Mouse (Mus musculus): ENCODE data around the gene Rtn4.

Gene Rtn4

DNA sequence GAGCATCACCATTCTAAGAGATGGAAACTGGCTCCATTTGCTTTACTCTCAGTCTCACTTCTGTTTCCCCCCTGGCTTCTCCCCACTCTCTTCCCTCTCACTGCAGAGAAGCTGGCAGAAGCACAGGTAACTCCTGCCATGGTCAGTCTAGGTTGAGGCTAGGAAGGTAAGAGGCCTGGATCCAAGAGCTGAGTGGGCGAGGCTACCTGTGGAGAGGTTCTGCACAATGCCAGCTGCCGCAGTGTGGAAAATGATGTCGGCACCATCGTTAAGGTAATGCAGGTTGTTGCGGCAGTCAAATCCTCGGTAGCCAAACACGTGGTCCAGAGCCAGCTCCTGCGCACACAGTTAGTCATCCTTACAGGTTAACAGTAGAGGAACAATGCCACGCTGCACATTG is 68.6 kb downstream of the Rtn4 start:
- DNase-seq (ENCODE audit: extremely low spot score, low read depth, low spot score): no peak

DNA sequence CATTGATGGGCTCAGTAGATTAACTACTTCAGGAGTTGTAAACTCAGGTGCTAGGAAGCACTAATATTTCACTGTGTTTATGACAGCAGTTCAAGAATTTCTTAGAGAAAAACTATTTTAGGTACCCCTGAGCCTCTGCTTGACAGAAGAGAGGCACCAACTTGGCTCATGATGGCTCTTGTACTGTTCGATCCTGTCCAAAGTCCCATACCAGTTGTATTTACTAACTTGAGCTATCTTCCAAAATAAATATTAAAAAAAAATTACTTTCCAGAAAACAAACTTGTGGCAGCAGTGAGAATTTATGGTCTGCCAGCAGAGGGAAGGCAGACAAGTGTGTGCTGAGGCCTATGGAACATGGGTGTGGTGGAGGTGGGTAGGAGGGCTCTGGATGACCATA is 70.0 kb downstream of the Rtn4 start:
- no peak for DNase-seq (ENCODE audit: extremely low spot score, low read depth, low spot score)

DNA sequence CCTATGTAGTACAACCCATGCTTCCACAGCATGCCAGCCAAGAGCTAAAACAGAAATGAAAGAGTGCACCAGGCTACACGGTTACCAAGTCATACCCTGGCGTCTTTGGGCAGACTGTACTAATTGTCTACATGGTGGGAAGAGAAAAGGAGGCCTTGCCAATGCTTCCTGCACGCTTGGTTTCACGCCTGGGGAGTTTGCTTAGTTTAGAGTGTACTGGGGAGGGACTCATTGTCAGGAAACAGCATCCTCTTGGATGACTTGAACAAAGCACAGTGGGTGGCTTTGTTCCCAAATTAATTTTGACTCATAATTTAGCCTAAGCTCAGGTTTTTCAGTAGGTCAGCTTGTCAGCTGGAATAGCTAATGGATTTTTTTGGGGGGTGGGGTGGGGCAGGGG is 72.3 kb downstream of the Rtn4 start:
- DNase-seq (ENCODE audit: extremely low spot score, low read depth, low spot score): no peak

DNA sequence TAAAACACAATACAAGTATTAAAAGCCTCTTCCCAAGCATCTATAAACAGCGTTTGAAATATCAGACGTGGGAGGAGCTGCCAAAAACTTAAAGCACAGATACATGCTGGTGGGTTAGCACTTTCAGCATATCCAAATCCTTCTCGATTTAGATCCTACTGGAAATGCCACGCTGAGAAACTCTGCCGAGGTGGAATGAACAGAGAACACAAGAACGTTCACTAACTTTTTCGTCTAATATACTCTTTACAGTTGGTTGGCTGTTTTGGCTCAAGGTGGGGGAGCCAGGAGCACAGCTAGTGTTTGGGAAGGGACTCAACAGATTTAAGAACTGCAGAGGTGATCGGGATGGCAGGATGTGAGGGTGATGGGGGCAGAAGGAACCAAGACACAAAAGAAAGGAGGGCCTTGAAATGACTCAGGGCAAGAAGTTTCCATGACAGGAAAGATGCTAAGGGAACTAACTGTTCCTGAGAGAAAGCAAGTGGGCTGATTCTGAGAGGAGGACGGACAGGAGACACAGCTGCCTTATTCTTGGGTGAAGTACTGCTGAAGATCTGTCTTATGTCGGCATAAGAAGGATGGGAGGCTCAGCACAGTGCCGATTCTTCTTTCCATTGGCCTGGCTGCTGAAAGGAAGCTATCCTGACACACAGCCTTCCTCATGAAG is 73.7 kb downstream of the Rtn4 start:
- no peak for DNase-seq (ENCODE audit: extremely low spot score, low read depth, low spot score)

- no peak for DNase-seq (ENCODE audit: extremely low spot score, low read depth, low spot score)
These were observed 75.8 kb downstream of the Rtn4 start for GRCm38 (mm10) chr11:29768523-29768922.

GRCm38 (mm10) chr11:29770666-29771400 is 78.1 kb downstream of the Rtn4 start:
- no peak for DNase-seq (ENCODE audit: extremely low spot score, low read depth, low spot score)

DNA sequence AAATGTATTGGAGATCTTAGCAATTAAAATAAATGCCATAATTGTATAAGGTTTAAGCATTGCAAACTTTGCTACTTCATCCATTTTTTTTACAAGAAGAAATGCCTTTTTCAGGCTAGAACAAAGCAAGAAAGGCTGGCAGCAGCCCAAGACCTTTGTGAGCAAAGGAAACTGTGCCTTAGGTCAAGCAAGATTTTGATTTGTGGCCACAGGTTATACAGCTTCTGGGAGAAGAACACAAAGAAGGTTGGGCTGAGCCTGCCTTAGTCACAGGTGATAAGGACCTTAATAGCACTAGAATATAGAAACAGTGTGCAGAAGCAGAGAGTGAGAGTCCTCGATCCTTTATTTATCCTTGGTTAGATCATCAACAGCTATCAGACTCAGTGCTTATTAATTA is 79.5 kb downstream of the Rtn4 start:
- DNase-seq (ENCODE audit: extremely low spot score, low read depth, low spot score): no peak

- no peak for DNase-seq (ENCODE audit: extremely low spot score, low read depth, low spot score)
These were observed 81.5 kb downstream of the Rtn4 start for GRCm38 (mm10) chr11:29774296-29774695.

DNA sequence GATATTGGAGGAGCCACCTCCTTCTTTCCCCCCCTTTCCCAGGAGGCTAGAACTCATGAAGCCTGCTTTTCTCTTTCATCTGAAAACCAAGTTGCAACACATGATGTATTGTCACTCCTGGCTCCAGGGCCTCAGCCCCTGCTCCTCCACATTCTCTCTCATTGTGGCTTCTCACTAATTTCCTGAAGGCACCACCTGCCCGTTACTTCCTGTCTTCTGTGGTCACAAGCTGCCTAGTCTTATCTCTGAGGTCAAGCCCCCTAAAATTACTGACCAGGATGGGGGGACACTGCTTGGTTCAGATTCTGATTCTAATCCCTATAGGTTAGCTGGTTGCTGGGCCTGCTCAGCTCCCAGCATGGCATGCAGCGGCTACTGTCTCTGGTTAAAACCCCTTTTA is 82.0 kb downstream of the Rtn4 start:
- no peak for DNase-seq (ENCODE audit: extremely low spot score, low read depth, low spot score)

- DNase-seq (ENCODE audit: extremely low spot score, low read depth, low spot score): no peak
These were observed 85.2 kb downstream of the Rtn4 start for GRCm38 (mm10) chr11:29777964-29778363.

- no peak for DNase-seq (ENCODE audit: extremely low spot score, low read depth, low spot score)
These were observed 86.2 kb downstream of the Rtn4 start for GRCm38 (mm10) chr11:29778936-29779335.

DNA sequence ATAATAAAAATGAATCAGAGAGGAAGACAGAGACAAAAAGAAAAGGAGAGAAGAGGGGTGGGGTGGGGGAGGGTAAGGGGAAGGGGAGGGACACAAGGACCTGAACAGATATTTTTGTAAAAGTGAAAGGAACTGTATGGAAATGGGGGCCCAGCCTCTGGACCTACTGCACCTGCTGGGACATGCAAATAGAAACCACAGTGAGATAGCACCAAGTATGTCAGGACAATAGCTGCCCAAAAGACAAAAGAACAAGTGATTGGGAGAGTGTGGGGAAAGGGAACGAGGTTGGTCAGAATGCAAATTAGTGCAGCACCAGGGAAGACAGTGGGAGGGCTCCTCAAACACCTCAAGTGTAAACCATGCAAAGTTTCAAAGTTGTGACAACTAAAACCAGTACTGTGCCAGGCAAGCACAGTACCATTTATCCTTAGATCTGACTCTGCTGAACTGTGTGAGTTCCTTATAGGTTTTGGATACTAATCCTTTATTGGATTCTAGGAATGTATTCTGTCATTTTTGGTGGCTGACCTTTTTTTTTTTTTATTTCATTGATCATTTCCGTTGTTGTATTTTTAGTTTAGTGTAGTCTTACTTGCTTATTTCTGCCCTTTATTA is 86.8 kb downstream of the Rtn4 start:
- DNase-seq (ENCODE audit: extremely low spot score, low read depth, low spot score): no peak

DNA sequence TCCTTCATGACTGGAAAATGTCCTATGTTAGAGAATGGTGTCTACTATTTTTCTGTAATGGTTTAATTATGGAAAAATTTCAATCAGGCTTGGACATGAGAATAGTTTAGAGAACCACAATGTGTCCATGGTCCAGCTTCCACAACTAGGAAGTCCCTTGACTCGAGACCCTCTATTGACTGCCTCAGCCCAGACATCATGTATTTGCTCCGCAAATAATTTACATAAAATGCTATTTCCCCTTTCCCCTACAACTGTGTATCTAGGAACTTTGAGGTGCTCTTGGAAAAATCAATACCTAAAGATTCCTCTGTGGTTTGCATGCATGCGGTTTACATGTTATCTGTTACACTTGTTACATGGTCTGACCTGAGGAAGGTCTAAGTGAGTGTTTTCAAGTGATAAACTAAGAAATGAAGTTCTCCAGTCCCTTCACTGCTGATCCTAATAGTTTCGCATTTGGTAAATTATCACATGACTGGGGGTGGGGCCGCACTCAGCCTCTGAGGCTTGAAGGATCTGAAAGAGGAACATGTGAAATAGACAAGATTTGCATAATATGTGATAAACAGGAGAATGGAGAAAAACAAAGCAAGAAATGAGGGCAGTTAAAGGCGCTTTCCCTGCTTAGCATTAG is 94.0 kb downstream of the Rtn4 start:
- no peak for DNase-seq (ENCODE audit: extremely low spot score, low read depth, low spot score)

DNA sequence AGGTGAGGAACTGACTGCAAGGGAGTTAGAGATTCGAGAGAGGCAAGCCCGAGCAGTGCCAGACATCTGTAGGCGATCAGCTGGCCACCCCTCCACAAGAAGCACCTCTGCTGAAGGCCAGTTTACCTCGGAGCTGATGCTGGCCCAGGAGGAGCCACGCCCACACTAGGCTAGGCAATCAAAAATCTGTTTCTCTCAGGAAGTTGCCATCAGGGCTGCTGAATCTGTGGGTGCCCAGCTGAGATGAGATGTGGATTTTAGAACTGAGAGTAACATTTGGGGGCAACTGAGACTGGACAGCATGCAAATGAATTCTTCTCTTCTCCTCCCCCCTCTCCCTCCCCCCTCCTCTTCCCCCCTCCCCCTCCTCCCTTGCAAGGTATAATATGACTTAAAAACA is 94.7 kb downstream of the Rtn4 start:
- no peak for DNase-seq (ENCODE audit: extremely low spot score, low read depth, low spot score)

GRCm38 (mm10) chr11:29788499-29788898 is 95.8 kb downstream of the Rtn4 start:
- no peak for DNase-seq (ENCODE audit: extremely low spot score, low read depth, low spot score)

DNA sequence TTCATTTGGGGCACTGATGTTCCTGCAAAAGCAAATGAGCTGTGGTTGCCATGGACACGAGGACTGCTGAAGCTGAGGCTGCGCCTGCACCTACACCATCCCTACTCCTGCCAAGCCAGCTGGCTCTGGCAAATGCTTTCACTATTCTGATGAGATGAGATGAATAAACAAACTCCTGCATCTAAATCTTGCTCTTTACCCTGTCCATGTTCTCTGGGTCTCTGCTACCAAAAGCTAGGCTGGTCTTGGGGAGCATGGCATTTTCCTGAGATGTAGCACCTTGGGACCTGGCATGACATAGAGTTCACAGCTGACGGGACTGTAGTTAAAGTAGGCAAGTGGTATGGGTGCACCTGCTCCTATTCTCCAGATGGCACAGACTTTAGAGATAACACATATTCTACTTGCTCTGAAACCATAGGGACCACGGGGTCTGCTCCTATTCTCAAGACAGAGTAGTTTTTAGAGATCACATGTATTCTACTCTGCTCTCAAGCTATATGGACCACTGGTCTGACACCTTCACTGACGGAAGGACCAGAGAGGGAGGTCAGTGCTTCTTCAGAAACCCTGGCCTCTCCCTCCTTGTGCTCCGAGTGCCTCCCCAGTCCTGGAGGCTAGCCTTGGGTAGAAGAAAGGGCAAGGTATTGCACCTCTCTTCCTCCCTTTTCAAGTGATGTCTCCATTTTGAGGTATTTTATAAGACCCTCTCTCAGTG is 96.3 kb downstream of the Rtn4 start:
- DNase-seq (ENCODE audit: extremely low spot score, low read depth, low spot score): no peak

- DNase-seq (ENCODE audit: extremely low spot score, low read depth, low spot score): no peak
These were observed 98.0 kb downstream of the Rtn4 start for GRCm38 (mm10) chr11:29790796-29791195.

Data from hindlimb bud, embryonic 11.5 days (tissue).